Mouse (Mus musculus) small intestine, adult 2 months (tissue): Measurements from ENCODE around the gene Vtcn1. TPM values are rescaled to one million over a fixed set of nuclear protein-coding genes. Genes with fewer than 3 reads are reported as not detected.

ENCODE experiments used
- H3K27ac ChIP-seq: fragments of 200-500 bp; 2 replicates; pipeline ENCODE4 v1.5.1; 2012; ENCODE audit warnings: low read depth, low read length, control low read depth, inconsistent platforms; ENCODE audit not compliant: insufficient read depth
- H3K27me3 ChIP-seq: fragments of 200-500 bp; 2 replicates; pipeline ENCODE4 v1.6.1; 2012; ENCODE audit warnings: mild to moderate bottlenecking, moderate library complexity, low read length, inconsistent platforms; ENCODE audit not compliant: control insufficient read depth, insufficient read depth
- H3K36me3 ChIP-seq: fragments of 200-500 bp; 2 replicates; pipeline ENCODE4 v1.6.1; 2012; ENCODE audit warnings: mild to moderate bottlenecking, low read length, control low read depth, inconsistent platforms; ENCODE audit not compliant: control insufficient read depth, insufficient read depth
- H3K4me1 ChIP-seq: fragments of 200-500 bp; 2 replicates; pipeline ENCODE4 v1.6.1; 2012; ENCODE audit warnings: low read length, inconsistent platforms, mixed read lengths; ENCODE audit not compliant: control insufficient read depth, insufficient read depth, insufficient read length
- H3K4me3 ChIP-seq: fragments of 200-500 bp; 2 replicates; pipeline ENCODE4 v1.5.1; 2012; ENCODE audit warnings: low read depth, mild to moderate bottlenecking, control low read depth, inconsistent platforms, low read length, moderate library complexity
- CTCF ChIP-seq: fragments of 200-500 bp; IDR thresholded peaks from 2 replicates; pipeline ENCODE4 v1.5.1; 2012; ENCODE audit warnings: low read depth, mild to moderate bottlenecking, control low read depth, inconsistent platforms, low read length, moderate library complexity, mixed read lengths; ENCODE audit not compliant: insufficient replicate concordance, insufficient read length; ENCODE audit errors: extremely low read depth
- POLR2A ChIP-seq: fragments of 200-500 bp; IDR thresholded peaks from 2 replicates; pipeline ENCODE4 v1.6.1; 2012; ENCODE audit warnings: low read depth, mild to moderate bottlenecking, control low read depth, inconsistent platforms, low read length, moderate library complexity
- whole genome bisulfite sequencing: fragments of 180-500 bp; shearing (Covaris S2); methylation state at CpG from one replicate; pipeline ENCODE4 v1.1.7; 2018; 5-methylcytosine and 5-hydroxymethylcytosine counted together
- polyA plus RNA-seq: library from polyadenylated mRNA; depleted of rRNA; stranded (reverse); fragments of >200 nt; gene quantifications from 2 replicates; pipeline ENCODE4 v1.2.3, GENCODE M21; 2012; rRNA removed

The Vtcn1 gene
- 0.10 TPM in 1 of 2 replicates, not detected in the other for polyA plus RNA-seq

- TF ChIP-seq POLR2A (no peak), CTCF (no peak)
- H3K36me3 ChIP-seq: no peaks in the 10 kb centered on the region
- WGBS: 39% methylated on average over 6 of the region's 6 CpGs
- H3K4me1 ChIP-seq: no peaks in the 10 kb centered on the region
- H3K27ac ChIP-seq: no peak within 1 kb of the TSS
- no peak within 1 kb of the TSS for H3K4me3 ChIP-seq
- no peaks in the 10 kb centered on the region for H3K27me3 ChIP-seq
Measured at GRCm38 (mm10) chr3:100825225-100825965, at the start of gene Vtcn1. Gene Vtcn1 (plus strand): TSS chr3:100825459.

- H3K4me3 ChIP-seq: no peak overlapping the region
- 94% methylated on average over 6 of the region's 6 CpGs for WGBS
- TF ChIP-seq POLR2A (no peak), CTCF (no peak)
- no peak overlapping the region for H3K27ac ChIP-seq
- H3K36me3 ChIP-seq: no peaks in the 10 kb centered on the region
- H3K4me1 ChIP-seq: no peaks in the 10 kb centered on the region
- H3K27me3 ChIP-seq: no peaks in the 10 kb centered on the region
Measured at GRCm38 (mm10) chr3:100776967-100777366, 48.3 kb upstream of the Vtcn1 start.

GRCm38 (mm10) chr3:100777568-100777967 is 47.7 kb upstream of the Vtcn1 start:
- Histone ChIP-seq H3K36me3 (no peaks in the 10 kb centered on the region), H3K27me3 (no peaks in the 10 kb centered on the region), H3K4me3 (no peak overlapping the region), H3K27ac (no peak overlapping the region), H3K4me1 (no peaks in the 10 kb centered on the region)
- TF ChIP-seq CTCF (no peak), POLR2A (no peak)
- WGBS: 91% methylated on average over 4 of the region's 4 CpGs

- H3K4me1 ChIP-seq: no peaks in the 10 kb centered on the region
- no peaks in the 10 kb centered on the region; the same call in 1 of the 2 replicates for H3K27me3 ChIP-seq
- 13% methylated on average over 2 of the region's 2 CpGs for WGBS
- no peak overlapping the region for H3K4me3 ChIP-seq
- TF ChIP-seq CTCF (no peak), POLR2A (no peak)
- H3K27ac ChIP-seq: no peak overlapping the region
- no peaks in the 10 kb centered on the region for H3K36me3 ChIP-seq
Measured at GRCm38 (mm10) chr3:100786076-100786475, 39.2 kb upstream of the Vtcn1 start.

GRCm38 (mm10) chr3:100791670-100792069 is 33.6 kb upstream of the Vtcn1 start:
- TF ChIP-seq POLR2A: no peak
- Histone ChIP-seq H3K4me3 (no peak overlapping the region), H3K27ac (no peak overlapping the region), H3K4me1 (no peaks in the 10 kb centered on the region), H3K27me3 (no peaks in the 10 kb centered on the region; the same call in 1 of the 2 replicates), H3K36me3 (no peaks in the 10 kb centered on the region)
- 80% methylated on average over 3 of the region's 3 CpGs for WGBS

GRCm38 (mm10) chr3:100793345-100793744 is 31.9 kb upstream of the Vtcn1 start:
- H3K27me3 ChIP-seq: no peaks in the 10 kb centered on the region; the same call in 1 of the 2 replicates
- no peak overlapping the region for H3K4me3 ChIP-seq
- H3K36me3 ChIP-seq: no peaks in the 10 kb centered on the region
- 78% methylated on average over 2 of the region's 2 CpGs for WGBS
- peaks cover 1% of the 10 kb centered on the region; the same call in 1 of the 2 replicates for H3K4me1 ChIP-seq
- TF ChIP-seq CTCF (no peak), POLR2A (no peak)
- H3K27ac ChIP-seq: no peak overlapping the region

- H3K27ac ChIP-seq: no peak overlapping the region
- H3K36me3 ChIP-seq: no peaks in the 10 kb centered on the region
- peaks cover 3% of the 10 kb centered on the region; the same call in 1 of the 2 replicates for H3K4me1 ChIP-seq
- H3K4me3 ChIP-seq: no peak overlapping the region
- 85% methylated on average over 4 of the region's 4 CpGs for WGBS
- H3K27me3 ChIP-seq: no peaks in the 10 kb centered on the region
- TF ChIP-seq CTCF (no peak), POLR2A (no peak)
Measured at GRCm38 (mm10) chr3:100796571-100796970, 28.7 kb upstream of the Vtcn1 start.
